Mouse (Mus musculus) embryo, embryonic 11 days (tissue): ENCODE results near the gene Fbxl19.
"Not testable (repeated sequence)": the region's sequence is repeated elsewhere in the genome, so short reads cannot be mapped to it uniquely, and the experiment has no call there.

Source experiments
- DNase-seq: peaks from one replicate; pipeline ENCODE4 v3.0.0-alpha.2; 2015

The Fbxl19 gene

DNA sequence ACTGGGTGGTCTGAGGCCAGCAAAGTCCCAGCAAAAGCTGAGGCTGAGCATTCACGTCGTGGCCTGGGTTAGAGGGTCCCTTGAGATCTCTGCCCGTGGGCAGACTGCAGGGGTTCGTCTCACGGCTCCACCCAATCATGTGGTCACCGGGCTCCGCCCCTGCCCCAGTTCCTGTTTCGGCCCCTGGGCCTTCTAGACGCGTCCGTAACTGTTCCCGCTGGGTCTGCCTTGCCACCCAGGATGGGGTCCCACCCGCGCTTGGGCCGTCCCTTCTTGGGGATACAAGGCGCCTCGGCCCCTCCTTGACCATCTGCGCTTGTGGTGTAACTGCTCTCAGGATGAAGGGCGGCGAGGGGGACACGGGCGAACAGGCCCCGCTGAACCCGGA is 25.3 kb downstream of the Fbxl19 start, which contains the start of gene Orai3:
TSS of gene Orai3 (plus strand) at position 165 of the 388 bp plus-strand sequence.
- peak; percentile 89 for DNase-seq

DNA sequence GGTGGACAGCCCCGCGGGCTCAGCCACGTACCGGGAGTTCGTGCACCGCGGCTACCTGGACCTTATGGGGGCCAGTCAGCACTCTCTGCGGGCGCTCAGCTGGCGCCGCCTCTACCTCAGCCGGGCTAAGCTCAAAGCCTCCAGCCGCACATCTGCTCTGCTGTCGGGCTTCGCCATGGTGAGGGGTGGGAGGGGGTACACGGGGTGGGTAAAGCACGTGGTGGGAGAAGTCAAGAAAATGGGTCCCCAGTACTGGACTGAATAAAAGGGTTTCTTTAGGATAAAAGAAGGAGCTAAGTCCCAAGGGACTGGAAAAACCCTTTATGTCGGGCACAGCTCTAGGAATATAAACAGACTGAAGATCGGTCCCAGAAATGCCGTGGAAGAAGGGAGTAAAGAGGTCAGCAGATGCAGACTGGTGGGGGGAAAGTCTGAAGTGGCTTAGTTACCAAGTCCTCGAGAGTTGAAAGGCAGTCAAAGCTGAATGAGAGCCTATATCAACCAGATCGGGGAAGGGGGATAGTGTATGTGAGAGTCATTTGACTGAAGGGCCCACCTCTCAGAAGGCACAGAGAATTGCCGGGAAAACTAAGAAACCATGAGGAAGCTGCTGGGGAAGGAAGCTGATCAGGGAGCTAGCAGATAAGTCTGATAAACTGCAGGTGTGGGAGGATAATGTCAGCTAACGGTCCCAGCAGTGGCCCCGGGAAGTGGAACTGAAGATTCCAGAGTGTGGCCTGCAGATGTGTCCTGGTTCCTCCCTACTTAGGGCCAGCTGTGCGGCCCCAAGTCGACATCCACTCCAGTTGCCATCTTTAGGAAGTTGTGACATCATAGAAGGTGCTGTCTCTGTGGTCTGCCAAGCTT is 25.9 kb downstream of the Fbxl19 start:
- peak; percentile 46 for DNase-seq

DNA sequence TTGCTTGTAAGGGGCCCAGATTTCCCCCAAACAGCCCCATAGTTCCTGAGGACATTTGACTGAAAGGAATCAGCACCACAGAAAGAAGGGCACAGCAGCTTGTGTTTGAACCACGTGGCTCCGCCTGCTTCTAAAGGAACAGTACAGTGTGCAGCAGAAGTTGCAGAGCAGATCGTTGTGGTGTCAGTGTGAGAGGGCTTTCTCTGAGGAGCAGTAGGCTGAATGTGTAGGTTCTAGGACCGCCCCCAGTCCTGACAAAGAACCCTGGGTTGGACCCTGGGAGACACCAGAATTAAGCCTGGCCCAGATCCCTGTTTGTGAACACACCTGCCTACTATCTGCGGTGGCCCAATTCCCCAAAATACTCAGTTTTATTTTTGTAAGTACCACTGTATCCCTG is 26.9 kb downstream of the Fbxl19 start:
- DNase-seq: no peak

DNA sequence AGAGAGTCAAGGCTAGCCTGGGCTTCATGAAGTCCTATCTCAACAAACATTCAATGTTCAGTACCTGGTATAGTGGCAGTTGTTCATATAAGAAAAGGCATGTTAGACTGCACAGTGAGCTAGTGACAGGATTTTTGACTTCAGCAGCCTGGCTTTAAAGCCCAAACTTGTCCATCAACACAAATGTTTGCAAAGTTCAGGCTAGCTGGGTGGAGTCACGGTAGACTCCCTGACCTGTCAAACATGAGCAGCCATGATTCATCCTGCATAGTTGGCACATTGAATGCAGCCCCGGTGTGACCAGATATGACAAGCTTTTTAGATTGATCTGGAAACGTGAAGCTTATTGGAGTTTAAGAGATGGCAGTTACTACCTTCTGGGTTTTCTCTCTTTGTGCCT is 27.7 kb downstream of the Fbxl19 start:
- no peak for DNase-seq

GRCm38 (mm10) chr7:127772557-127772956 is 28.2 kb downstream of the Fbxl19 start:
- no peak for DNase-seq

GRCm38 (mm10) chr7:127773664-127774384 is 29.5 kb downstream of the Fbxl19 start:
- peak; percentile 85 for DNase-seq

- DNase-seq: not testable (repeated sequence)
These were observed 31.5 kb downstream of the Fbxl19 start for GRCm38 (mm10) chr7:127775837-127776236.

DNA sequence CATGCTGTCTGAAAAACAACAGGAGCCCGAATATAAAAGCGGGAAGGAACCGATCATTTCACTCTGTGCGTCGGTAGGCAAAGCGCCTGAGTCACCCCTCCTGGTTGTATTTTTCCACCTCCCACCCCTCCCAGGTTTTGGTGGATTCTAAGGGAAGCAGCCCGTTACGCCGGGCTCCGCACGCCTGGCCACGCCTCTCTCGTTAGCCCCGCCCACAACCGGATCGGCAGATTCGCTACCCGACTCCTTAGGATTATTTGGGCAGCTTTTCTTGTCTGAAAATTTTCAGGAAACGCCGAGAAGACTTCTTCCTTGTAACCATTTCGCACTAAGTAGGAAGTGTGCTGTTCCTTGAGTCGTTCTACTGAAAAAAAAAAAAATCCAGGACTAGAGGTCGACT is 32.1 kb downstream of the Fbxl19 start, which contains the start of gene Setd1a:
TSS of gene Setd1a (plus strand) at position 245 of the 400 bp plus-strand sequence.
- peak; percentile 89 for DNase-seq

- DNase-seq: peak; percentile 99
These were observed 32.6 kb downstream of the Fbxl19 start for GRCm38 (mm10) chr7:127776878-127777473.

- peak; percentile 75 for DNase-seq
These were observed 33.3 kb downstream of the Fbxl19 start for GRCm38 (mm10) chr7:127777474-127778266.

DNA sequence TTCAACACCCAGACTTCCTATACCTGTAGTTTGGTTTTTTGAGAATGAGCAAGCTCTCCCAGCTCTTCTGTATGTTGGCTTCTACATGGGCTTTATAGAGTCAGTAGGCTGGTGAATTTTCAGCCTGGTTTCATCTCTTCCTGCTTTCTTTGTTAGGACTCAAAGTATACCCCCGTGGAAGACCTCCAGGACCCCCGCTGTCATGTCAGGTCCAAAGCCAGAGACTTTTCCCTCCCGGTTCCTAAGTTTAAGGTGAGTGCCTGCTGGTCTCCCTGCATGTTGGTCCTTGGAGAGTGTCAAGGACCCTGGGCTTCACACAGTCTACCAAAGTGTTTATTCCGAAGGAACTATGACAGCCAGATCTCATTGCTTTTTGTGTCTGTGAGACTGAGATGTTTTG is 34.0 kb downstream of the Fbxl19 start:
- DNase-seq: no peak

GRCm38 (mm10) chr7:127785308-127785707 is 41.0 kb downstream of the Fbxl19 start, which contains the start of gene Gm49388:
Gene Gm49388 (plus strand): TSS chr7:127785608.
- DNase-seq: no peak

DNA sequence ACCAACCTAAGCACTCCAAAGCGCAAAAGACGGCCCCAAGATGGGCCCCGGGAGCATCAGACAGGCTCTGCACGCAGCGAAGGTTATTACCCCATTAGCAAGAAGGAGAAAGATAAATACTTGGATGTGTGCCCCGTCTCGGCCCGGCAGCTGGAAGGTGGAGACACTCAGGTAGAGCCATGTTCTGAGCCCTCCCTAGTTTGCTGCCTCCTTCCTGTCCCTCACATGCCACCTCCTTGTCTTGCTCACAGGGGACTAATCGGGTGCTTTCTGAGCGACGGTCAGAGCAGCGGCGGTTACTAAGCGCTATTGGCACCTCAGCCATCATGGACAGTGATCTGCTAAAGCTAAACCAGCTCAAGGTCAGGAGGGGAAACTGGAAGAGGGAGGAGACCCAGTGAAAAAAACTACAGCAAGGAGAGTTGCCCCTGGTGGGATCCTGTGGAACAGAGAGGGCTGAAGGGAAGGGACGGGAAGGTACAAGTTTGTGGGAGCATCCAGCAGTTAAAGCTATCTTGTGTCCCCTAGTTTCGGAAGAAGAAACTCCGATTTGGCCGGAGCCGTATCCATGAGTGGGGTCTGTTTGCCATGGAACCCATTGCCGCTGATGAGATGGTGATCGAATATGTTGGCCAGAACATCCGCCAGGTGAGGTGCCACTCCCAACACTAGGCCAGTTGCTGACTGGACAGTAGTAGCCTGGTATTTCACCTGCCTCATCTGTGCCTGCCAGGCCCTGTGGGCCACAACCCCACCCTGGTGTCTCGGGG is 52.9 kb downstream of the Fbxl19 start:
- DNase-seq: no peak

DNA sequence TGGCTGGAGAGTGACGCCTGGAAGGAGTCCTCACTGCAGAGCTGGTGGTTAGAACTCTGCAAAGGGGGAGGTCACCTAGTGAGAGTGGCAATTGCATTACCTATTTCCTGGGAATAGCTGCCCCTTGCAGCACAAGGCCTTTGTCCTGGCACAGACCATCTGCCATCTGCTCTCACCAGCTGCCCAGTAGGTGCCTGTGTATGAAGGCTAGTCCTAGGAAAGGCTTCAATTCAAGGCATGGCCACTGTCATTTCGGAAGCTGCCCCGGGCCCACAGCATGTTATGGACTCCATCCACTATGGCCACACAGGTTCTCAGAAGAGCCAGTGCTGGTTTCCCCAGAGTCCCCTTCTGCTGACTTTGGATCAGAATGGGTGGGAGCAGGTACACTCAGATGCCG is 54.2 kb downstream of the Fbxl19 start:
- no peak for DNase-seq

- no peak for DNase-seq
These were observed 54.9 kb downstream of the Fbxl19 start for GRCm38 (mm10) chr7:127799211-127799610.

- no peak for DNase-seq
These were observed 55.4 kb downstream of the Fbxl19 start for GRCm38 (mm10) chr7:127799738-127800137.

DNA sequence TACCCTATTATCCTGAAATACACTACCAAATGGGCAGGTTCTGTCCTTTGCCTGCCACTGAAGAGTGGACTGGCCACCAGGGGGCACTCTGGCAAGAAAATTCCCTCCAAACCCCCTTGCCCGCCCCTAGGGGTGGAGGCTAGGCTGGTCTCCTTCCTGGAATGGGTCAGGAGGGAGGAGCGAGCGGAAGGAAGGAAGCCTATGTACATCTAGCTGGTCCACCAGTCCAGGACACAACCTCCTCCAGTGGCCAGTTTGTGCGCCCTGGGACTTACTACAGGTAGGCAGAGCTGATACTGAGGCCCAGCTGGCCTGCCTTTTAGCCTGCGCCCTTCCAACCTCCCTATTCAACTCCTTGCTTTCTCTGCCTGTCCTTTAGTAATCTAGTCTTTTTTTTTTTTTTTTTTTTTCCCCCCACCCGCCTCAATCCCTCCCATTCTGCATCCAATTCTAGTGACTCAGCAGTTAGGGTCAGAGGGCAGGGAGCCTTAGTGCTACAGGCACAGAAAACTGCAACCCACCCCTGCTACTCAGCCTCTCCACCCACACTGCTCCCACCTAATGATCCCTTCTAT is 56.2 kb downstream of the Fbxl19 start, which contains the start of gene Hsd3b7:
TSS of gene Hsd3b7 (plus strand) at position 170 of the 575 bp plus-strand sequence.
- DNase-seq: peak; percentile 92

GRCm38 (mm10) chr7:127801010-127801621 is 56.8 kb downstream of the Fbxl19 start:
- no peak for DNase-seq

- DNase-seq: no peak
These were observed 58.0 kb downstream of the Fbxl19 start for GRCm38 (mm10) chr7:127802313-127802712.

- no peak for DNase-seq
These were observed 64.5 kb downstream of the Fbxl19 start for GRCm38 (mm10) chr7:127808821-127809220.

GRCm38 (mm10) chr7:127809846-127810245 is 65.5 kb downstream of the Fbxl19 start:
- no peak for DNase-seq
